Comparison of ENCODE assay signal across 8 mouse cellular contexts in genomic region chr17:24960135-24960851, GRCm38 (mm10). TPM values are rescaled to one million over a fixed set of nuclear protein-coding genes. Genes with fewer than 3 reads are reported as not detected.
DNase-seq lines count a peak whose midpoint lies in the region; ATAC-seq lines count a peak whose summit lies in the region.

Gene Jpt2, minus strand, starts transcription at chr17:24960689.

- peak; percentile 100 for ATAC-seq in embryonic facial prominence, embryonic 12.5 days (ENCODE audit: insufficient number of reproducible peaks, insufficient read depth, low FRiP score, low TSS enrichment)
- peak; percentile 100 for ATAC-seq in limb, embryonic 13.5 days (ENCODE audit: low FRiP score, low read depth)
- ATAC-seq in midbrain, embryonic 15.5 days (replicated peaks): peak; percentile 100

- H3K4me2 ChIP-seq in embryonic facial prominence, embryonic 12.5 days (replicated peaks): peak within 1 kb of the TSS; percentile 73
- peak within 1 kb of the TSS; percentile 71 for H3K4me2 ChIP-seq in limb, embryonic 13.5 days (replicated peaks)
- peak within 1 kb of the TSS; percentile 66 for H3K4me2 ChIP-seq in midbrain, embryonic 15.5 days

- no peaks in the 10 kb centered on the region for H3K9me3 ChIP-seq in embryonic facial prominence, embryonic 12.5 days
- no peaks in the 10 kb centered on the region for H3K9me3 ChIP-seq in limb, embryonic 13.5 days
- no peaks in the 10 kb centered on the region for H3K9me3 ChIP-seq in midbrain, embryonic 15.5 days

- H3K4me1 ChIP-seq in embryonic facial prominence, embryonic 12.5 days: peaks cover 12% of the 10 kb centered on the region
- peaks cover 17% of the 10 kb centered on the region for H3K4me1 ChIP-seq in limb, embryonic 13.5 days
- peaks cover 15% of the 10 kb centered on the region for H3K4me1 ChIP-seq in midbrain, embryonic 15.5 days

- peak; percentile 98 for DNase-seq in 416B (ENCODE audit: low read depth)
- DNase-seq in adrenal gland, postnatal 36 days: peak; percentile 99
- peak; percentile 97 to 99 for DNase-seq in heart, adult 18-20 months
- DNase-seq in kidney, adult 9 months: peak; percentile 99
- peak; percentile 95 to 96 for DNase-seq in spleen, adult 18-20 months

- H3K9ac ChIP-seq in embryonic facial prominence, embryonic 12.5 days: peak within 1 kb of the TSS; percentile 78
- peak within 1 kb of the TSS; percentile 90 for H3K9ac ChIP-seq in limb, embryonic 13.5 days
- H3K9ac ChIP-seq in midbrain, embryonic 15.5 days: peak within 1 kb of the TSS; percentile 78

- H3K27me3 ChIP-seq in embryonic facial prominence, embryonic 12.5 days: no peaks in the 10 kb centered on the region
- no peaks in the 10 kb centered on the region for H3K27me3 ChIP-seq in limb, embryonic 13.5 days
- H3K27me3 ChIP-seq in midbrain, embryonic 15.5 days (replicated peaks): no peaks in the 10 kb centered on the region

- peaks cover 41% of the 10 kb centered on the region for H3K36me3 ChIP-seq in embryonic facial prominence, embryonic 12.5 days
- peaks cover 59% of the 10 kb centered on the region for H3K36me3 ChIP-seq in limb, embryonic 13.5 days
- peaks cover 32% of the 10 kb centered on the region for H3K36me3 ChIP-seq in midbrain, embryonic 15.5 days (replicated peaks)

- peak within 1 kb of the TSS; percentile 80 for H3K4me3 ChIP-seq in embryonic facial prominence, embryonic 12.5 days
- peak within 1 kb of the TSS; percentile 94 for H3K4me3 ChIP-seq in limb, embryonic 13.5 days
- peak within 1 kb of the TSS; percentile 100 for H3K4me3 ChIP-seq in midbrain, embryonic 15.5 days

- WGBS in embryonic facial prominence, embryonic 12.5 days: under 1% methylated on average over 59 of the region's 59 CpGs
- under 1% methylated on average over 58 of the region's 59 CpGs for WGBS in limb, embryonic 13.5 days
- WGBS in midbrain, embryonic 15.5 days: under 1% methylated on average over 59 of the region's 59 CpGs

- H3K27ac ChIP-seq in embryonic facial prominence, embryonic 12.5 days: peak within 1 kb of the TSS; percentile 85
- H3K27ac ChIP-seq in limb, embryonic 13.5 days: peak within 1 kb of the TSS; percentile 80
- H3K27ac ChIP-seq in midbrain, embryonic 15.5 days: peak within 1 kb of the TSS; percentile 93

RNA-seq across cellular contexts. Expression of gene Jpt2, which starts in this region (rescaled TPM):
- total RNA-seq in adrenal gland, postnatal 36 days (2021): 10 to 100 TPM; 25.1 to 26.4 TPM
- polyA plus RNA-seq in embryonic facial prominence, embryonic 12.5 days (2016; fragmentation: Nextera tagmentation; extraction: Ambion mirVana): 270 and 277 TPM in 2 replicates
- 10 to 100 TPM in 1 of 2 experiments, 1 to 10 TPM in 1; 8.9 to 11.2 TPM for total RNA-seq in heart, adult 18-20 months (2021)
- polyA plus RNA-seq in limb, embryonic 13.5 days (2015; fragmentation: Nextera tagmentation; extraction: Ambion mirVana): 224 and 236 TPM in 2 replicates
- polyA plus RNA-seq in midbrain, embryonic 15.5 days (2015; fragmentation: Nextera tagmentation; extraction: Ambion mirVana): 102 and 103 TPM in 2 replicates

Comparison
In these comparisons a context has a peak if more than half of its experiments do, and no peak if none do; other contexts are left out.
1. Peak in every context shown above with its lines: DNase-seq, ATAC-seq, H3K4me3 ChIP-seq and H3K27ac ChIP-seq.